Mouse (Mus musculus): ENCODE measurements at regions not wholly inside any gene's neighbourhood (a gene's known extent, or its start where the extent isn't known, plus 50 kb on each side); places are given as distances from the start of the nearest gene placed in this dataset.

DNA sequence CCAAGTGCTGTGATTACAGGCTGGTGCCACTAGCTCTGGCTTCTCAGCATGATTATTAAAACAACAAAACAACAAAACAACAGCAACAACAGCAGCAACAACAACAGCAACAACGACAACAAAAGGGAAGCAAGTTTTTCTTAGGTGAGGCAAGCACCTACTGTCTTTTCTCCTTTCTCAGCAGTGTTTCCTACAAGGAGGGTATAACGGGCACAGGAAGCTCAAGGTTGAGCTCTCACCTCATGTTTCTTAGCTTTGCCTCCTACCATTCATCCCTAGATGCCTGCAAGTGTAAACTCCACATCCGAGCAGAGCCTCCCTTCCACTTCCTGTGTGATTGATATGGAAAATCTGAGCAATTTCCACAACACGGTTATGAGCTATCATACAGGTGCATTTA is 128.1 kb upstream of the Mpdz start:
- H3K4me3 ChIP-seq = no peak overlapping the region
- H3K4me2 ChIP-seq = no peak overlapping the region
- no peaks in the 10 kb centered on the region for H3K27me3 ChIP-seq
- no peak overlapping the region for H3K9ac ChIP-seq
- peaks cover 9% of the 10 kb centered on the region for H3K4me1 ChIP-seq (replicated peaks)
- 67% methylated on average over 4 of the region's 4 CpGs for WGBS
- no peaks in the 10 kb centered on the region for H3K36me3 ChIP-seq
- no peaks in the 10 kb centered on the region for H3K9me3 ChIP-seq (replicated peaks)
- no peak overlapping the region for H3K27ac ChIP-seq
- ATAC-seq (replicated peaks; ENCODE audit: insufficient number of reproducible peaks, insufficient read depth, low FRiP score, low read depth) = no peak

DNA sequence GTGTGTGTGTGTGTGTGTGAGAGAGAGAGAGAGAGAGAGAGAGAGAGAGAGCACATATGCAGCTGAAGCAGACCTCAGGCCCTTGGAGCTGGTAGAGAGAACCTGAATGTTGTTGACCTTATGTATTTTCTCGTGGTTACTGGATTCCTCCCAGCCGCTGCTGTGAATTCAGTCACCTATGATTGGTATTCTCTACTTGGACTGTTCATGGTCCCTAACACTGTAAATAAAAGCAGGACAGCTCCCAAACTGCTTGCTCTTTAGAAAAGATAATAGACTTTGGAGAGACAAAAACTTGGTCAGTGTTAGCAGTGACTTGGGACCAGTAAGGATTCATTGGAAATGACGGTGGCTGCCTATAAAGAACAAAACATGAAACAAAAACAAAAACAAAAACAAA is 126.9 kb upstream of the Mpdz start:
- no peaks in the 10 kb centered on the region for H3K36me3 ChIP-seq
- WGBS = 81% methylated on average over 3 of the region's 3 CpGs
- H3K27ac ChIP-seq = no peak overlapping the region
- ATAC-seq (replicated peaks; ENCODE audit: insufficient number of reproducible peaks, insufficient read depth, low FRiP score, low read depth) = no peak
- H3K4me3 ChIP-seq = no peak overlapping the region
- H3K9me3 ChIP-seq (replicated peaks) = no peaks in the 10 kb centered on the region
- H3K27me3 ChIP-seq = no peaks in the 10 kb centered on the region
- H3K9ac ChIP-seq = no peak overlapping the region
- no peak overlapping the region for H3K4me2 ChIP-seq
- peaks cover 18% of the 10 kb centered on the region for H3K4me1 ChIP-seq (replicated peaks)

DNA sequence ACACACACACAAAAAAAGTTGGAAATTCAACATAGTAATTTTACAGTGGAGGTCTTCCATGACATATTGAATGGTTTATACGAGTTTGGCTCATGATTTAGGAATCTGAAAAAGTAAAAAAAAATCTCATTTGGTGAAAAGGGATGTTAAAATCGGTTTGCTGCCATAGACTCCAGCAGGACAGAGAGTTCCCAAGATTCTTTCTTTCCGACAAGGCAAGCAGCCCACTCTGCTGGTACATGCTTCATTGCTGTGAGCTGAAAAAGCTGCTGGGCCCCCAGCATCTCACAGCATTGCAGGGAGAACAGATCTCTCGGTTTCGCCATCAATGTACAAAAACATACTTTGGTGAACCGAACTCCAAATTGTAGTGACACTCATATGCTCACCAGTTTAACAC is 125.8 kb upstream of the Mpdz start:
- H3K9ac ChIP-seq = no peak overlapping the region
- H3K27me3 ChIP-seq = no peaks in the 10 kb centered on the region
- H3K27ac ChIP-seq = no peak overlapping the region
- no peaks in the 10 kb centered on the region for H3K9me3 ChIP-seq (replicated peaks)
- H3K4me1 ChIP-seq (replicated peaks) = peaks cover 20% of the 10 kb centered on the region
- WGBS = 73% methylated on average over 6 of the region's 6 CpGs
- H3K4me2 ChIP-seq = no peak overlapping the region
- no peak for ATAC-seq (replicated peaks; ENCODE audit: insufficient number of reproducible peaks, insufficient read depth, low FRiP score, low read depth)
- no peaks in the 10 kb centered on the region for H3K36me3 ChIP-seq
- H3K4me3 ChIP-seq = no peak overlapping the region

DNA sequence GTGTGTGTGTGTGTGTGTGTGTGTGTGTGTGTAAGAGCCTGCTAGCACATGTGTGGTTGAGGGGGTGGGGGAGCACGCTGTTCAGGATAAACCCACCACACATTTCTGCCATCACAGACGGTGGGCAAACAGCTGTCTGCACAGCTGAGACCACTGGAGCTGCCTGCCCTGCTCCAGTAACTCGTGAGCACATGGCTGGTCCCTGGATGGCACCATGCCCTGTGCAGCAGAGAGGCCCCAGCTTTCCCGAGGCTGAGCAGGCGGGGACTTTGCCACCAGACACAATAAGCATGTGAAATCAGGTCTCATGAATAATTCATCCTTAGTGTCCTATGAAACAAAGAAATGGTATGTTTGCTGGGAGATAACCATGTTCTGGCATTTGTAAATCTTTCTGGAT is 125.3 kb upstream of the Mpdz start:
- H3K4me1 ChIP-seq (replicated peaks) = peaks cover 23% of the 10 kb centered on the region
- ATAC-seq (replicated peaks; ENCODE audit: insufficient number of reproducible peaks, insufficient read depth, low FRiP score, low read depth) = no peak
- H3K9ac ChIP-seq = no peak overlapping the region
- H3K9me3 ChIP-seq (replicated peaks) = no peaks in the 10 kb centered on the region
- peak overlapping the region; percentile 7 for H3K27ac ChIP-seq
- no peak overlapping the region for H3K4me2 ChIP-seq
- WGBS = 52% methylated on average over 5 of the region's 5 CpGs
- no peaks in the 10 kb centered on the region for H3K36me3 ChIP-seq
- H3K27me3 ChIP-seq = no peaks in the 10 kb centered on the region
- H3K4me3 ChIP-seq = no peak overlapping the region

DNA sequence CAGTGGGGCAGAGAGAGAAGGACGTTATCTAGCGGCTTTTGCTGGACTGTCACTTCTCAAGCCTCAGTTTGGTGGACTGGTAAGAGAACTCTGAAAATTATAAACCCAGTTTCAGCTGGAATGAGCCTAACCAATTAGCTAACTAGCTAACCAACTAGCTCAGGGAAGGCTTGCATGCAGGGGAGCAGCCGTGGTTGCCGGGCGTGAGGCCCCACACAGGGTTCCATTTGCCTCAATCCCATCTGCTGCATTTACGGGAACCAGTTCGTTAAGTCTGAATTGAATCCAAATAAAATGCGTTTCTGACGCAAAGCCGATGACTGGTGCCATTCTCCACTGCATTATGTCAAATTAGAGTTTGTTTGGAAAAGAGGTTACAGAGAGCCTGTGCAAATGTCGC is 123.9 kb upstream of the Mpdz start:
- 79% methylated on average over 11 of the region's 11 CpGs for WGBS
- no peak overlapping the region for H3K4me2 ChIP-seq

DNA sequence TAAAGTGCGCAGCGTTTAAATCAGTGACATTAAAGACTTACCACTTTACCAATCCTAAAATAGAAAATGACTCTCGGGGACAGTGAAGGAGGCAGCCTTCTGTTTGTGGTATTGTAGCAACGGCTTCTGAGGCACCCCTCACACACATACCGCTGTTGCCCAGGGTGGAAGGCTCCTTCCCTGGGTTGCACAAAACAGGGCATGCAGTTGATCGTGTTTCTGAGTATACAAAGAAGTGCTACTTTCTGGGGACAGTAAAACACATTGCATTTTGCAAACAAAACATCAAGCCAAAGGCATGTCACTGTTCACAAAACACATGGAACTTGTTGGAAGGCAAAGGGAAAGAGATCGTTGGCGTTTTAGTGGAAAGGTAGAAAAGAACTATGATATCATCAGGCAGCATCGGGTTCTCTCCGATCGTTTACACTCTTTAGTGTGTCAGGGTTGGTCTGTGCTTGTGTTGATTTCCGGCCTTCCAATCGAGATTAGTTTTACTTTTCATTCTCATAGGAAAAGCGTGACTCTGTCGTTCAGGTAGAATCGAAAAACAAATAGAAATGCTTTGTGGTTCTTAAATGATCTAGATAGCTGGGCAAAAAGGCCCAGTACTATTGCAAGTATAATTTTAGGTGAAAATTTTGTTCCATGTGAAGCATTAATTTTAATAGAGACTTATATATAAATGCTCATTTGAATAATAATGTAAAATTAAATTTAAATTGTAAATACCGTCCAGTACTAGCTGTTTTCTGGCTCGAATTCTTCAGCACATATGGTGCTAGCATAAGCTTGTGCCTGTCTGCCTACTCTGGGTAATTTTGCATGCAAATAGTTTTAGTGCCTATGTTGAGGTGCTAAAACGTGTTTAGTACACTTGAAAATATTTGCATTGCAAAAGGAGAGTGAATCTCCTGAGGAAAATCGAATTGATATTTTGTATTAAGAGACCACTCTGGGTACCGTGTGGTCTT is 123.1 kb upstream of the Mpdz start:
- Histone ChIP-seq H3K27ac (peak overlapping the region; percentile 64), H3K9me3 (replicated peaks) (no peaks in the 10 kb centered on the region), H3K9ac (no peak overlapping the region), H3K4me3 (no peak overlapping the region), H3K4me1 (replicated peaks) (peaks cover 34% of the 10 kb centered on the region), H3K4me2 (peak overlapping the region; percentile 23), H3K36me3 (no peaks in the 10 kb centered on the region), H3K27me3 (no peaks in the 10 kb centered on the region)
- 67% methylated on average over 21 of the region's 21 CpGs for WGBS
- ATAC-seq (replicated peaks; ENCODE audit: insufficient number of reproducible peaks, insufficient read depth, low FRiP score, low read depth) = no peak

More for the DNA sequence above, 123.9 kb upstream of the Mpdz start:
- no peak for ATAC-seq (replicated peaks; ENCODE audit: insufficient number of reproducible peaks, insufficient read depth, low FRiP score, low read depth)
- Histone ChIP-seq H3K9ac (no peak overlapping the region), H3K9me3 (replicated peaks) (no peaks in the 10 kb centered on the region), H3K27me3 (no peaks in the 10 kb centered on the region), H3K27ac (no peak overlapping the region), H3K36me3 (no peaks in the 10 kb centered on the region), H3K4me3 (no peak overlapping the region), H3K4me1 (replicated peaks) (peaks cover 28% of the 10 kb centered on the region)

DNA sequence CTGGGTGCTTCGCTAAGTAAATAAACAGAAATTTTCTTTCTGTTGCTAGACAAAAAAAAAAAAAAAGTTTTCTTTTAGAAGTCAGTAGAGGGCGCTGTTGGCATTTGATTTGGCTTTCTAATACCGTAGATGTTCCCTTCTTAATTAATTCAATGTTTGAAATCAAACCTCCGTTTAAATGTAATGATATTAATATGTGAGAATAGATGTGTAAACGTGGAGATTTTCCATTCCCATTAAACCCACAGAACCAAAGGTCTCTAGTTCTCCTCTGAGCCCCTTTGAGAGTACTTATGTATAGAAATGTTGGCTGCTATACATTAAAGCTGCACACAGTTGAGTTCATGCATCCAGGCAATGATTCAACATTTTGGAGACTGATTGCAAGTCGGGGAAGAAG is 121.8 kb upstream of the Mpdz start:
- Histone ChIP-seq H3K36me3 (no peaks in the 10 kb centered on the region), H3K27me3 (no peaks in the 10 kb centered on the region), H3K9ac (no peak overlapping the region), H3K4me2 (peak overlapping the region; percentile 33; the same call in 1 of the 2 replicates), H3K9me3 (replicated peaks) (no peaks in the 10 kb centered on the region), H3K4me3 (no peak overlapping the region), H3K27ac (peak overlapping the region; percentile 23; the same call in 1 of the 2 replicates), H3K4me1 (replicated peaks) (peaks cover 34% of the 10 kb centered on the region)
- no peak for ATAC-seq (replicated peaks; ENCODE audit: insufficient number of reproducible peaks, insufficient read depth, low FRiP score, low read depth)
- 6% methylated on average over 6 of the region's 6 CpGs for WGBS

DNA sequence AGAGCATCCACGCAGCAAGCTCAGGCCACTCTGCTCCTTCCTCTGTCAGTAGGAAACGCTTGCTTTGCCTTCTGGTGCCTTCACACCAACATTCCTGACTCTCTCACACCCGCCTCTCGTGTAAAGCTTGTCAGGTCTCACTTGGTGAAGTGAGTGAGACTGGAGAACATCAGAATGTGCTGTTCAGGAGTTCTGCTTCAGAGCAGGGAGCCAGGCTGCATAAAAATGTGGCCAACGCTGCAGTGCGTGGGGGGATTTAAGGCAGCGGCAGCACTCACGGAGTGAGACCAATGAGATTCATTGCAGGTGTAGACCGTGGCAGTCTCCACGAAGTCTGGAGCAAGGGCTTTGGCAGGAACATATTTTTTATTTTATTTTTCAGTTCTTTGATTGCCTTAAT is 121.0 kb upstream of the Mpdz start:
- Histone ChIP-seq H3K4me2 (peak overlapping the region; percentile 39), H3K27ac (peak overlapping the region; percentile 68), H3K27me3 (no peaks in the 10 kb centered on the region), H3K9ac (peak overlapping the region; percentile 23; the same call in 1 of the 2 replicates), H3K36me3 (no peaks in the 10 kb centered on the region), H3K4me3 (no peak overlapping the region), H3K9me3 (replicated peaks) (no peaks in the 10 kb centered on the region), H3K4me1 (replicated peaks) (peaks cover 34% of the 10 kb centered on the region)
- ATAC-seq (replicated peaks; ENCODE audit: insufficient number of reproducible peaks, insufficient read depth, low FRiP score, low read depth) = no peak; the same call in 1 of the 2 replicates
- WGBS = 16% methylated on average over 10 of the region's 10 CpGs

DNA sequence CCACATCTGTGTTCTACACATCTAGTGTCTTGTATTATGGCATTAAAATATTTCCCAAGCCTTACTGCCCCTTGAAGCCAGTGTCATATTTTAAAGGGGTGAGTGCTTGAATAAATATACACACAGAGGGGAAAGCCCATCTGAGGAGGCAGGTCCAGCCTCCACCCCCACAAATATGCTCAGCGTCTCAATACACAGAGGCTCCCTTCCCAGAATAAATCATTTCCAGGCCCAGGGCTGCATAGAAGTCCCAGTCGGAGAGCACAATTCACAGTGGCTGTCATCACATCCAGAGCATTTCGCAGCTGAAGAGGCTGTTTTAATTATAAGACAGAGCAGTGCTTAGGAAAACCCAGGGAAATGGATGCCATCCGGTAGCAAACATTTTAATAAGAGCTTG is 118.8 kb upstream of the Mpdz start:
- H3K36me3 ChIP-seq = no peaks in the 10 kb centered on the region
- no peaks in the 10 kb centered on the region for H3K27me3 ChIP-seq
- no peak overlapping the region for H3K4me2 ChIP-seq
- ATAC-seq (replicated peaks; ENCODE audit: insufficient number of reproducible peaks, insufficient read depth, low FRiP score, low read depth) = peak; percentile 47; the same call in 1 of the 2 replicates
- no peak overlapping the region for H3K9ac ChIP-seq
- H3K27ac ChIP-seq = peak overlapping the region; percentile 63
- WGBS = 20% methylated on average over 4 of the region's 4 CpGs
- no peaks in the 10 kb centered on the region for H3K9me3 ChIP-seq (replicated peaks)
- H3K4me1 ChIP-seq (replicated peaks) = peaks cover 31% of the 10 kb centered on the region
- H3K4me3 ChIP-seq = no peak overlapping the region

DNA sequence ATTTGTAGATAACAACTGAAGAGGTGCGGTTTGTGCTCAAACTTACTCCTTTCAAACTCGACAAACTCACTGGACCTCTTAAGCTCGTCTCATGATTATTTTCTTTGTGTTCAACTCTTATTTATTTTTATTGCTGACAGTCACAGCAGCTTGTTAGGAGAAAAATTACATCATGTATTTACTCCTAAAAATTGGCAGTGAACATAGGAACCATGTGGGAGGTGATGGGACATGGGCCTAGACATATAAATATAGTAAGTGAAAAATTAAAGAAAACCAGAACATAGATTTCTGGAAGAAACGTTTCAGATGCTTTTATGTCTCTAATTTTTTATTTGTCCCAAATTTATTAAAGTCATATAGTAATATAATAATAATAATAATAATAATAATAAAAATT is 108.2 kb upstream of the Mpdz start:
- no peaks in the 10 kb centered on the region for H3K9me3 ChIP-seq (replicated peaks)
- H3K27ac ChIP-seq = no peak overlapping the region
- no peaks in the 10 kb centered on the region for H3K27me3 ChIP-seq
- WGBS = 70% methylated on average over 4 of the region's 4 CpGs
- H3K9ac ChIP-seq = no peak overlapping the region
- no peaks in the 10 kb centered on the region for H3K36me3 ChIP-seq
- no peak overlapping the region for H3K4me3 ChIP-seq
- ATAC-seq (replicated peaks; ENCODE audit: insufficient number of reproducible peaks, insufficient read depth, low FRiP score, low read depth) = no peak
- H3K4me1 ChIP-seq (replicated peaks) = no peaks in the 10 kb centered on the region
- no peak overlapping the region for H3K4me2 ChIP-seq

DNA sequence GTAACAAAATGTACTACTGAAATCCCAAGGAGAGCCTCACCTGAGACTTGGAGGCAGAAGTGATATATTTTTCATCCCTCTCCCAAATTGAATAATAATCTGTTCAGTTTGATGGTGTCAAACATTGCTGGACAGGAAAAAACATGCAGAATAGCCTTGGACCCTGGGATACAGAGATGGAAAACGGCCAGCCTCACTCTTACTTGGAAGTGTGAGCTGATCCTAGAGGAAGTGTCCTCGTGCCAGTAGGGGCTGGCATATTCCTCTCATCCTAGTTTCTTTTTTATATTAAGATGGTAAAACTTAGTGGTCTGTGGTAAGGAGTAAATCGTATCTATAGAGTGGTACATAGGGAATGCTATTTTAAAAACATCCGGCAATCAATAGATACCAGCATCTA is 107.6 kb upstream of the Mpdz start:
- Histone ChIP-seq H3K4me2 (no peak overlapping the region), H3K4me3 (no peak overlapping the region), H3K9ac (no peak overlapping the region), H3K9me3 (replicated peaks) (no peaks in the 10 kb centered on the region), H3K4me1 (replicated peaks) (no peaks in the 10 kb centered on the region), H3K27ac (no peak overlapping the region), H3K27me3 (no peaks in the 10 kb centered on the region), H3K36me3 (no peaks in the 10 kb centered on the region)
- 66% methylated on average over 4 of the region's 4 CpGs for WGBS
- no peak for ATAC-seq (replicated peaks; ENCODE audit: insufficient number of reproducible peaks, insufficient read depth, low FRiP score, low read depth)

DNA sequence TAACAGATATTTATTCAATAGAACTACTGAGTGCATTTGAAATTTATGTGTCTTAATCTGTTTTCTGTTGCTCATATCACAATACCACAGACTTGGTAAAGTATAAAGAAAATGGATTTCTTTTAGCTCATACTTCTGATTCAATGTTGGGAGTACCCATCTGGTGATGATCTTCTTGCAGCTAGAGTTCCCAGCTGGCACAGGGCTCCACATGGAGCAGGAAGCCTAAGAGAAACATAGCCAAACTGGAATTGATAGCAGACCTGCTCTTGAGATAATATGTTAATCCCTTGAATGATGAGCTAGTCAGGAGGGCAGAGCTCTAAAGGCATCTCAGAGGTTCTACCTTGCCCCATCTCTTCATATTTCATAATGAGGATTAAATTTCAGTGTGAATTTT is 97.9 kb upstream of the Mpdz start:
- H3K27ac ChIP-seq = no peak overlapping the region
- no peak overlapping the region for H3K9ac ChIP-seq
- no peak overlapping the region for H3K4me2 ChIP-seq
- H3K4me1 ChIP-seq (replicated peaks) = no peaks in the 10 kb centered on the region
- H3K9me3 ChIP-seq (replicated peaks) = no peaks in the 10 kb centered on the region
- no peaks in the 10 kb centered on the region for H3K27me3 ChIP-seq
- no peak overlapping the region for H3K4me3 ChIP-seq
- no peaks in the 10 kb centered on the region for H3K36me3 ChIP-seq
- no peak for ATAC-seq (replicated peaks; ENCODE audit: insufficient number of reproducible peaks, insufficient read depth, low FRiP score, low read depth)

All from heart, embryonic 15.5 days (tissue).